Mouse (Mus musculus) forebrain, embryonic 15.5 days (tissue): ENCODE data around the gene Myoz2. TPM values are rescaled to one million over a fixed set of nuclear protein-coding genes. Genes with fewer than 3 reads are reported as not detected.

Source experiments
- ATAC-seq: fragments of 200-750 bp; cut with Nextera tagmentation; replicated peaks from 2 replicates; pipeline ENCODE4 v1.8.0; 2017; ENCODE audit warnings: mild to moderate bottlenecking, moderate TSS enrichment, moderate library complexity
- H3K27ac ChIP-seq: fragments of 300-500 bp; sonication (generic); replicated peaks from 2 replicates; pipeline ENCODE4 v1.5.1; 2015; ENCODE audit warnings: mild to moderate bottlenecking, inconsistent platforms
- H3K27me3 ChIP-seq: fragments of 300-500 bp; sonication (generic); 2 replicates; pipeline ENCODE4 v1.6.1; 2015; ENCODE audit warnings: inconsistent platforms
- H3K36me3 ChIP-seq: fragments of 300-500 bp; sonication (generic); 2 replicates; pipeline ENCODE4 v1.6.1; 2015; ENCODE audit warnings: mild to moderate bottlenecking, inconsistent platforms
- H3K4me1 ChIP-seq: fragments of 300-500 bp; sonication (generic); 2 replicates; pipeline ENCODE4 v1.6.1; 2015; ENCODE audit warnings: inconsistent platforms
- H3K4me2 ChIP-seq: fragments of 300-500 bp; sonication (generic); replicated peaks from 2 replicates; pipeline ENCODE4 v1.6.1; 2015; ENCODE audit warnings: mild to moderate bottlenecking, inconsistent platforms
- H3K4me3 ChIP-seq: fragments of 300-500 bp; sonication (generic); 2 replicates; pipeline ENCODE4 v1.5.1; 2015; ENCODE audit warnings: mild to moderate bottlenecking, inconsistent platforms
- H3K9ac ChIP-seq: fragments of 300-500 bp; sonication (generic); replicated peaks from 2 replicates; pipeline ENCODE4 v1.6.1; 2015; ENCODE audit warnings: mild to moderate bottlenecking, inconsistent platforms
- H3K9me3 ChIP-seq: fragments of 300-500 bp; sonication (generic); 2 replicates; pipeline ENCODE4 v1.6.1; 2016; ENCODE audit warnings: inconsistent platforms
- WGBS: fragments of 180-500 bp; shearing (Covaris S2); methylation state at CpG from one replicate; pipeline ENCODE4 v1.1.7; 2015; ENCODE audit warnings: mixed read lengths; 5-methylcytosine and 5-hydroxymethylcytosine counted together
- microRNA-seq: library from miRNA; unstranded; fragments of <30 nt; microRNA quantifications from one replicate; pipeline ENCODE4, GENCODE M21; 2016
- polyA plus RNA-seq: library from polyadenylated mRNA; unstranded; fragments of >200 nt; fragmentation: Nextera tagmentation; extraction: Ambion mirVana; gene quantifications from 2 replicates; pipeline ENCODE4 v1.2.1, GENCODE M21; 2015

The Myoz2 gene
- polyA plus RNA-seq, 1 experiment from 2014 or later = not detected

DNA sequence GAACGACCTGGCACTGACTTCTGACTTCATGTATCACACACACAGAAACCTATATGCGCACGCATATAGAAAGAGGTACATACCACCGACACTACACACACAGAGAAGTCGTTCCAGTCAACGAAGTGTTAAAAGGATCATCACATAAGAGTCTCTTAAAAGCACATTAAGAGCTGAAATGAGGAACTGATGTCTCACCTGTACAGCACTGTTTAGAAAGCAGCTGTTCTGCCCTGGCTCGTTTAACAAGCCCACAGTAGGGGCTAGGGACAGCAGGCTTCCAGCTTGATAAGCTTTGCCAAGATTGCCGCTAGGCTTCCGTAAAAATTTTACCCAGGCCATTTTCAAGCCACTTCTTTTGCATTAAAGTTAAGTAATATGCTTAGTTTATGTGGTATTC lies 66.4 kb downstream of the Myoz2 start:
- WGBS = 89% methylated on average over 9 of the region's 9 CpGs
- Histone ChIP-seq H3K4me3 (no peak overlapping the region), H3K27ac (no peak overlapping the region), H3K4me1 (no peaks in the 10 kb centered on the region), H3K9ac (no peak overlapping the region), H3K27me3 (no peaks in the 10 kb centered on the region), H3K36me3 (no peaks in the 10 kb centered on the region), H3K9me3 (no peaks in the 10 kb centered on the region), H3K4me2 (no peak overlapping the region)
- ATAC-seq = no peak

- Histone ChIP-seq H3K4me3 (no peak overlapping the region), H3K27ac (no peak overlapping the region), H3K4me1 (no peaks in the 10 kb centered on the region), H3K9ac (no peak overlapping the region), H3K27me3 (no peaks in the 10 kb centered on the region), H3K9me3 (no peaks in the 10 kb centered on the region), H3K4me2 (no peak overlapping the region), H3K36me3 (no peaks in the 10 kb centered on the region)
- 88% methylated on average over 5 of the region's 5 CpGs for WGBS
- no peak for ATAC-seq
Observed at GRCm38 (mm10) chr3:122964301-122964700, 70.5 kb downstream of the Myoz2 start.

Small RNAs within 50 kb of the gene (microRNA-seq; reads per million reads assigned to microRNA genes)
- not detected for gene Gm22066

Other genes starting within 250 kb of the Myoz2 start
- not detected in 2 replicates for gene Fabp2, start 139.9 kb downstream of the Myoz2 start, polyA plus RNA-seq
- not detected in 2 replicates for gene Gm10959, start 115.7 kb downstream of the Myoz2 start, polyA plus RNA-seq
- gene 1810037I17Rik, start 110.8 kb downstream of the Myoz2 start, polyA plus RNA-seq = 90.1 and 95.4 TPM in 2 replicates
- gene Usp53, start 50.5 kb downstream of the Myoz2 start, polyA plus RNA-seq = 4.9 and 5.3 TPM in 2 replicates
- 0.86 and 1.7 TPM in 2 replicates for gene Synpo2, start 201.1 kb upstream of the Myoz2 start, polyA plus RNA-seq
- gene Sec24d, start 232.4 kb upstream of the Myoz2 start, polyA plus RNA-seq = 16.0 and 19.3 TPM in 2 replicates